Mouse (Mus musculus) hindbrain, embryonic 11.5 days (tissue): ENCODE data around the gene Thbs1. TPM values are rescaled to one million over a fixed set of nuclear protein-coding genes. Genes with fewer than 3 reads are reported as not detected.

Experiments used
- ATAC-seq: fragments of 200-750 bp; cut with Nextera tagmentation; 2 replicates; pipeline ENCODE4 v1.8.0; 2017; ENCODE audit warnings: mild to moderate bottlenecking, moderate TSS enrichment, moderate library complexity; ENCODE audit not compliant: low FRiP score
- DNase-seq: peaks from one replicate; pipeline ENCODE4 v3.0.0-alpha.2; 2015; ENCODE audit warnings: low spot score
- H3K27ac ChIP-seq: fragments of 300-500 bp; sonication (generic); 2 replicates; pipeline ENCODE4 v1.5.1; 2014; ENCODE audit warnings: mild to moderate bottlenecking, low read depth, low read length
- H3K27me3 ChIP-seq: fragments of 300-500 bp; sonication (generic); 2 replicates; pipeline ENCODE4 v1.6.1; 2014; ENCODE audit warnings: mild to moderate bottlenecking, low read length, moderate library complexity, mixed read lengths; ENCODE audit not compliant: control insufficient read depth, insufficient read depth
- H3K36me3 ChIP-seq: fragments of 300-500 bp; sonication (generic); 2 replicates; pipeline ENCODE4 v1.6.1; 2014; ENCODE audit warnings: mild to moderate bottlenecking, low read length, moderate library complexity, mixed read lengths; ENCODE audit not compliant: control insufficient read depth, insufficient read depth
- H3K4me1 ChIP-seq: fragments of 300-500 bp; sonication (generic); replicated peaks from 2 replicates; pipeline ENCODE4 v1.6.1; 2014; ENCODE audit warnings: low read length, mixed read lengths; ENCODE audit not compliant: control insufficient read depth, insufficient read depth
- H3K4me2 ChIP-seq: fragments of 300-500 bp; sonication (generic); replicated peaks from 2 replicates; pipeline ENCODE4 v1.6.1; 2014; ENCODE audit warnings: mild to moderate bottlenecking, low read depth, low read length
- H3K4me3 ChIP-seq: fragments of 300-500 bp; sonication (generic); 2 replicates; pipeline ENCODE4 v1.5.1; 2014; ENCODE audit warnings: low read depth, low read length
- H3K9ac ChIP-seq: fragments of 300-500 bp; sonication (generic); 2 replicates; pipeline ENCODE4 v1.6.1; 2014; ENCODE audit warnings: low read depth, low read length
- H3K9me3 ChIP-seq: fragments of 300-500 bp; sonication (generic); 2 replicates; pipeline ENCODE4 v1.6.1; 2016; ENCODE audit warnings: low read length; ENCODE audit not compliant: control insufficient read depth
- WGBS: fragments of 180-500 bp; shearing (Covaris S2); extraction: QIAGEN DNeasy Blood & Tissue Kit; methylation state at CpG from one replicate; pipeline ENCODE4 v1.1.7; 2014; 5-methylcytosine and 5-hydroxymethylcytosine counted together
- polyA plus RNA-seq: library from polyadenylated mRNA; unstranded; fragments of >200 nt; fragmentation: Nextera tagmentation; extraction: Ambion mirVana; gene quantifications from 2 replicates; pipeline ENCODE4 v1.2.1, GENCODE M21; 2014

The Thbs1 gene
- polyA plus RNA-seq, 1 experiment from 2014 or later = 39.9 TPM

DNA sequence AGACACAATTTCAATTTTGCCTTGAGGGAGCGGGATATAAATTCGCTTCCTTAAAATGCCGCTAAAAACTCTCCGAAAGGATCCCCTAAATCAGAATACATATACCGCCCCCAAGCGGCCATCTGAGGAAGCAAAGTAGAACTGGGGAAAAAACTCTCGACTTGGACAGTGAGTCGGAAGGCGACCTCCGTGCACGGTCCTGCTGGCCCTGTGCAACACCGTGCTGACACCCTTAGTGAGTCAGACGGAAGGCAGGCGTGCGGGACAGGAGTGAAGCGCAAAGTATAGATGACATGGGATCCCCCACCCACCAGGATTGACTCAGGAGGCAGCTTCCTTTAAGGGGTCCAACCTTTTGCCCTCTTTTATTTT lies 574 bp upstream of the Thbs1 start:
- ATAC-seq = peak; percentile 84
- H3K4me2 ChIP-seq = peak overlapping the region; percentile 86
- H3K27ac ChIP-seq = no peak overlapping the region
- under 1% methylated on average over 16 of the region's 16 CpGs for WGBS
- peaks cover 5% of the 10 kb centered on the region; the same call in 1 of the 2 replicates for H3K27me3 ChIP-seq
- H3K9me3 ChIP-seq = no peaks in the 10 kb centered on the region
- peaks cover 2% of the 10 kb centered on the region; the same call in 1 of the 2 replicates for H3K4me1 ChIP-seq
- H3K4me3 ChIP-seq = peak overlapping the region; percentile 47
- H3K36me3 ChIP-seq = no peaks in the 10 kb centered on the region
- H3K9ac ChIP-seq = peak overlapping the region; percentile 62; the same call in 1 of the 2 replicates
- DNase-seq = peak; percentile 93

DNA sequence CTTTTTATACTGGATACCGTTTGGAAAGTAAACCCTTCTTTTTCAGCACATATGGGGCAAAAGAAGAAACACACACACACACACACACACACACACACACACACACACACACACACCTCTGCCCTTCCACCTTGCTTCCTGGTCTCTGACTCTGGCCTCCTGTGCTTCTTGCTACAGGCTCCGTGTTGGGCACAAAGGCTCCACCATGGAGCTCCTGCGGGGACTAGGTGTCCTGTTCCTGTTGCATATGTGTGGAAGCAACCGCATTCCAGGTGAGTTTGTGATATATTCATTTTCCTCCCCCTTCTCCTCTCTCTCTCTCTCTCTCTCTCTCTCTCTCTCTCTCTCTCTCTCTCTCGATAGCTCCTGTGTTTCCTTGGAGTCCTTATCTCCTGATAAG lies 762 bp downstream of the Thbs1 start:
- H3K36me3 ChIP-seq = no peaks in the 10 kb centered on the region

GRCm38 (mm10) chr2:118112846-118113479 lies 1.3 kb downstream of the Thbs1 start:
- DNase-seq = peak; percentile 20
- Histone ChIP-seq H3K27me3 (peaks cover 5% of the 10 kb centered on the region; the same call in 1 of the 2 replicates), H3K36me3 (no peaks in the 10 kb centered on the region), H3K4me2 (peak overlapping the region; percentile 86), H3K4me1 (peaks cover 2% of the 10 kb centered on the region; the same call in 1 of the 2 replicates), H3K4me3 (peak overlapping the region; percentile 47), H3K9ac (no peak overlapping the region; the same call in 1 of the 2 replicates), H3K27ac (no peak overlapping the region), H3K9me3 (no peaks in the 10 kb centered on the region)
- ATAC-seq = no peak
- 55% methylated on average over 21 of the region's 21 CpGs for WGBS

More for the DNA sequence above, 762 bp downstream of the Thbs1 start:
- no peak overlapping the region; the same call in 1 of the 2 replicates for H3K9ac ChIP-seq
- peak overlapping the region; percentile 86 for H3K4me2 ChIP-seq
- peak overlapping the region; percentile 47 for H3K4me3 ChIP-seq
- H3K27me3 ChIP-seq = peaks cover 5% of the 10 kb centered on the region; the same call in 1 of the 2 replicates
- WGBS = 22% methylated on average over 5 of the region's 5 CpGs
- DNase-seq = no peak
- peaks cover 2% of the 10 kb centered on the region; the same call in 1 of the 2 replicates for H3K4me1 ChIP-seq
- no peak overlapping the region for H3K27ac ChIP-seq
- H3K9me3 ChIP-seq = no peaks in the 10 kb centered on the region
- ATAC-seq = no peak

DNA sequence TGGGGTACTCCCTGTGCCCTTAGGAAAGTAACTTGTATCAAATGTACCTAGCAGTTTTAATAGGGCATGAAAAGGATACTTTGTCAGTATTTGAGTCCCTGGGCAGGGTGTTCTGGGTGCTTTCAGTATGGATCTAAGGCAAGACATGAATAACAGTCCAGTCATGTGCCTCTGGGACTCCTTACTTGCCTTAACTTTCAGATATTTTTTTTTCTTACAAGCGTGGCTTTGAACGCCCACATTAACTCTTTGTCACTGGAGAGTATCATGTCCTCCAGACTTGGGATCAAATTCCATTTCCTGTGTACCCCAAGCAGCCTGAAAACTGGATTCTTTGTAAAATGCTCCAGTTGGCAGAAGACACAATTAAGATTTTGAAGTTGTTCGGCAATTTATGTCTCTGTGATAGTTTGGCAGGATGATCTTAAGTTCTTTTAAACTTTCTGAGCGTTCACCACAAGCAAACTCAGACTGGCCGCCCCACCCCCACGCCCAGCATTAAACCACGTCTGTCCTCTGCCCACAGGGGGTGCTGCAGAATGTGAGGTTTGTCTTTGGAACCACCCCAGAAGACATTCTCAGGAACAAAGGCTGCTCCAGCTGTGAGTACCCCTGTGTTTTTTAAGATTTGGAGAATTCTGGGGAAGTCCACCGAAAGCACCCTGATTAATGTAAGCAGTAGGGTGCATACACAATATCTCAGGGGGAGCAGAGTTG lies 2.3 kb downstream of the Thbs1 start:
- H3K9ac ChIP-seq = no peak overlapping the region
- ATAC-seq (no peak), DNase-seq (peak; percentile 53)
- WGBS = 40% methylated on average over 8 of the region's 8 CpGs
- H3K27me3 ChIP-seq = peaks cover 5% of the 10 kb centered on the region; the same call in 1 of the 2 replicates
- H3K36me3 ChIP-seq = no peaks in the 10 kb centered on the region
- peak overlapping the region; percentile 47 for H3K4me3 ChIP-seq
- peak overlapping the region; percentile 86 for H3K4me2 ChIP-seq
- H3K9me3 ChIP-seq = no peaks in the 10 kb centered on the region
- no peak overlapping the region for H3K27ac ChIP-seq
- peaks cover 2% of the 10 kb centered on the region; the same call in 1 of the 2 replicates for H3K4me1 ChIP-seq

DNA sequence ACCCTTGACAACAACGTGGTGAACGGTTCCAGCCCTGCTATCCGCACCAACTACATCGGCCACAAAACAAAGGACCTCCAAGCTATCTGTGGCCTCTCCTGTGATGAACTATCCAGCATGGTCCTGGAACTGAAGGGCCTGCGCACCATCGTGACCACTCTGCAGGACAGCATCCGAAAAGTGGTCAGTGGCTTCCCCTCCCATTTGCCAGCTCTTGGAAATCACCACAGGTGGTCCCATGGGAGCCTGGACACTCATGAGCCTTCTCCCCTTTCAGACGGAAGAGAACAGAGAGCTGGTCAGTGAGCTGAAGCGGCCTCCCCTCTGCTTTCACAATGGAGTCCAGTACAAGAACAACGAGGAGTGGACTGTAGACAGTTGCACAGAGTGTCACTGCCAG lies 3.0 kb downstream of the Thbs1 start:
- Histone ChIP-seq H3K4me2 (peak overlapping the region; percentile 19; the same call in 1 of the 2 replicates), H3K4me3 (no peak overlapping the region), H3K4me1 (peaks cover 2% of the 10 kb centered on the region; the same call in 1 of the 2 replicates), H3K27ac (no peak overlapping the region), H3K36me3 (no peaks in the 10 kb centered on the region), H3K9me3 (no peaks in the 10 kb centered on the region), H3K27me3 (peaks cover 5% of the 10 kb centered on the region; the same call in 1 of the 2 replicates), H3K9ac (no peak overlapping the region)
- ATAC-seq = no peak
- 67% methylated on average over 10 of the region's 10 CpGs for WGBS
- no peak for DNase-seq

DNA sequence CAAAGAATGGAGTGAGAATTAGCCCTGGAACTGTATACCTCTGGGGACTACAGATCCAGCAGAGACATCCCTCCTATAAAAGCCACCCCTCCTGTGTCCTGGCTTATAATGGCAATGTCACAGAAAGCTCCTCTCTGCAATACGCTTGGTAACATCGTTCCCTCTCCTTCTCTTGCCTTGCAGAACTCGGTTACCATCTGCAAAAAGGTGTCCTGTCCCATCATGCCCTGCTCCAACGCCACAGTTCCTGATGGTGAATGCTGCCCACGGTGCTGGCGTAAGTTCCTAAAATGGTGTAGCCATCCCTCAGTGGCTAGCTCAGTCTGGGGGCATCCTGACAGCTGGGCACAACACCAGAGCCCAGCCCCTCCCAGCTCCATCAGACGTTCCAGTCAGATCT lies 4.0 kb downstream of the Thbs1 start:
- Histone ChIP-seq H3K9ac (no peak overlapping the region), H3K27ac (no peak overlapping the region), H3K27me3 (0 out of 2 replicates have a peak, but pooled peaks cover 2% of the 10 kb centered on the region), H3K36me3 (peaks cover 4% of the 10 kb centered on the region; the same call in 1 of the 2 replicates), H3K4me2 (no peak overlapping the region), H3K4me3 (no peak overlapping the region), H3K9me3 (no peaks in the 10 kb centered on the region), H3K4me1 (peaks cover 2% of the 10 kb centered on the region; the same call in 1 of the 2 replicates)
- ATAC-seq (no peak), DNase-seq (no peak)
- 85% methylated on average over 7 of the region's 7 CpGs for WGBS

DNA sequence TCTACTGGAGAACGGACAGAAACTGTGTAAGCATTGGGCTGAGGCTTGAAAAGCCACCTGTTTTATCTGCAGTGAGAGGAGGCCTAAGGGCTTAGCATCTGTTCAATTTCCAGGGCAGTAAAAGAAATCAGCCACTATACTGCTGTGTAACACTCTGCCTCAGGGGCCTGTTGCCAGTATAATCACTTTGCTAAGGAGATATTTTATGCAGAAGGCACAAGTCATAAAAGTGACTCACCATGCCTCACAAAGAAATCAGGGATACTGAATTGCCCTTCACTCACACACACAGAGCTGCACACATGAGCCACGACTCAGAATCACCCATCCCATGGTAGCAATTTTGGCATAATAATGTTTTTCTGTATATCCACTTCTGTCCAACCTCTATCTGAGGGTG lies 4.5 kb downstream of the Thbs1 start:
- no peaks in the 10 kb centered on the region for H3K9me3 ChIP-seq
- 85% methylated on average over 2 of the region's 2 CpGs for WGBS
- H3K27me3 ChIP-seq = 0 out of 2 replicates have a peak, but pooled peaks cover 2% of the 10 kb centered on the region
- no peak for DNase-seq
- H3K27ac ChIP-seq = no peak overlapping the region
- H3K4me3 ChIP-seq = no peak overlapping the region
- H3K9ac ChIP-seq = no peak overlapping the region
- no peak overlapping the region for H3K4me2 ChIP-seq
- ATAC-seq = no peak
- H3K4me1 ChIP-seq = peaks cover 2% of the 10 kb centered on the region; the same call in 1 of the 2 replicates
- H3K36me3 ChIP-seq = peaks cover 4% of the 10 kb centered on the region; the same call in 1 of the 2 replicates

GRCm38 (mm10) chr2:118116754-118117290 lies 5.1 kb downstream of the Thbs1 start:
- H3K27ac ChIP-seq = no peak overlapping the region
- H3K4me3 ChIP-seq = no peak overlapping the region
- H3K27me3 ChIP-seq = 0 out of 2 replicates have a peak, but pooled peaks cover 2% of the 10 kb centered on the region
- H3K9me3 ChIP-seq = no peaks in the 10 kb centered on the region
- ATAC-seq (no peak), DNase-seq (no peak)
- peaks cover 2% of the 10 kb centered on the region; the same call in 1 of the 2 replicates for H3K4me1 ChIP-seq
- no peak overlapping the region for H3K4me2 ChIP-seq
- WGBS = 73% methylated on average over 3 of the region's 3 CpGs
- H3K36me3 ChIP-seq = peaks cover 4% of the 10 kb centered on the region; the same call in 1 of the 2 replicates
- H3K9ac ChIP-seq = no peak overlapping the region
